Mouse (Mus musculus): ENCODE measurements around the gene Eef2k. TPM values are rescaled to one million over a fixed set of nuclear protein-coding genes. Genes with fewer than 3 reads are reported as not detected.

Eef2k gene
- polyA plus RNA-seq, 1 experiment: 21.9 TPM

DNA sequence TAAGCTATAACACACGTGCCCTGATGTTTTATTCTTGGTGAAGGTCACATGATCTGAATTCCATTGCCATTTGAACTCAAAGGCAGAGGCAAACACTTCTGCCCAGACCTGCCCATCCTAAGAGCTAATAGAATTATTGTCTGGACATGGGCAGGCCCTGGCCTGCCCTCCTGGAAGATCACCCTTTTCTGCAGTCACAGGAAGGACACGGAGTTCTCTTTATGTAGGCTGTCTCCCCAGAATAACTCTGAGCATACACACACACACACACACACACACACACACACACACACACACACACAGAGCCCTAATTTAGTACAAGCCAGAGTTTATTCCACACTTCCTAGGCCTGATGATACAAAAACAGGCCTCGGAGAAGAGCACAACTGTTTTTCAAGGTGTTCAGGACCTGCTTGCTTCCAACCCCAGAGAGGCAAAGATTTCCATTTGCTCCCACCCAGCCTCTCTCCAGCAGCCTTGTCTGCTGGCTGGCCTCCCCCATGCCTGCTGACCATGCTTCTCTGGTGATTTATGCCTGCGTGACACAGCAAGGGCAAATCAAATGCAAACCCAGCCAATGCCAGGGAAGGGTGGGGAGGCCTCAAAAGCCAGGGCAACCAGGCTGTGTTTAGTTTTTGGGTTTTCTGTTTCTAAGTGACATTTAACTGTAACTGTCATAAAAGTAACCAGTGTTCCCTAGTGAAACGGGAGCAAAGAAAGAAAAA, 4.0 kb upstream of the Eef2k start:
- no peak overlapping the region for H3ac ChIP-seq (ENCODE audit: control insufficient read depth, insufficient read length, low read depth)
- no peaks in the 10 kb centered on the region for H3K27me3 ChIP-seq (ENCODE audit: control insufficient read depth, insufficient read depth, insufficient read length)
- TF ChIP-seq MAX (IDR thresholded peaks at IDR 0.05): no peak
- no peak for TF ChIP-seq FOSL1 (IDR thresholded peaks at IDR 0.05; ENCODE audit: insufficient read depth, low read length, poor library complexity, severe bottlenecking)
- TF ChIP-seq CEBPB (IDR thresholded peaks at IDR 0.05; ENCODE audit: low read depth): no peak
- TF ChIP-seq MYOD1 (IDR thresholded peaks at IDR 0.05; ENCODE audit: control insufficient read depth, insufficient read length, low read depth): no peak
- no peak for TF ChIP-seq MYOG (IDR thresholded peaks at IDR 0.05; ENCODE audit: control insufficient read depth, extremely low read depth, insufficient read length)
- TF ChIP-seq USF1 (IDR thresholded peaks at IDR 0.05; ENCODE audit: low read depth): no peak
- TF ChIP-seq CTCF (IDR thresholded peaks at IDR 0.05; ENCODE audit: control insufficient read depth, insufficient read depth, insufficient read length): no peak
- no peaks in the 10 kb centered on the region for H3K36me3 ChIP-seq (ENCODE audit: control insufficient read depth, insufficient read depth)
- no peaks in the 10 kb centered on the region for H3K79me3 ChIP-seq (ENCODE audit: low read depth)
- peaks cover 2% of the 10 kb centered on the region for H3K79me2 ChIP-seq (ENCODE audit: control insufficient read depth, insufficient read depth)
- H3K4me3 ChIP-seq (ENCODE audit: insufficient read depth, poor library complexity, severe bottlenecking): no peak overlapping the region

DNA sequence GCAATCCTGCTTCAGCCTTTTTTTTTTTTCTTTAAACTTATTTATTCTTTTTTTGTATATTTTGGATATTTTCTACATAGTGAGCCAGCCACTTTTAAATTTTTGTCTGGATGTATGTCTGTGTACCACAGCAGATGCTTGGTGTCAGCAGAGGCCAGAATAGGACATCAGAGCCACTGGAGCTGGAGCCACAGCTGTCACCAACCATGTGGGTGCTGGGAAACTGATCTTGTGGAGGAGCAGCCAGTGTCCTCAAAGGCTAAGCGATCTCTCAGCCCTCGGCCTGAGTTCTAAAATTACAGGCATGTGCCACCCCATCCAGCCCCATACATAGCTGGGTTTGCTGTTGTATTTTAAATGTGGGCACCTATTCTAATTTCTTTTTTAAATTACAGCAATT, 2.8 kb upstream of the Eef2k start:
- Histone ChIP-seq H3K27me3 (ENCODE audit: control insufficient read depth, insufficient read depth, insufficient read length) (no peaks in the 10 kb centered on the region), H3K4me3 (ENCODE audit: insufficient read depth, poor library complexity, severe bottlenecking) (no peak overlapping the region), H3ac (ENCODE audit: control insufficient read depth, insufficient read length, low read depth) (no peak overlapping the region), H3K36me3 (ENCODE audit: control insufficient read depth, insufficient read depth) (no peaks in the 10 kb centered on the region), H3K79me2 (ENCODE audit: control insufficient read depth, insufficient read depth) (peaks cover 13% of the 10 kb centered on the region), H3K79me3 (ENCODE audit: low read depth) (peaks cover 2% of the 10 kb centered on the region)
- TF ChIP-seq CEBPB (IDR thresholded peaks at IDR 0.05; ENCODE audit: low read depth): no peak
- no peak for TF ChIP-seq MYOG (IDR thresholded peaks at IDR 0.05; ENCODE audit: control insufficient read depth, extremely low read depth, insufficient read length)
- TF ChIP-seq USF1 (IDR thresholded peaks at IDR 0.05; ENCODE audit: low read depth): no peak
- TF ChIP-seq CTCF (IDR thresholded peaks at IDR 0.05; ENCODE audit: control insufficient read depth, insufficient read depth, insufficient read length): no peak
- no peak for TF ChIP-seq FOSL1 (IDR thresholded peaks at IDR 0.05; ENCODE audit: insufficient read depth, low read length, poor library complexity, severe bottlenecking)
- TF ChIP-seq MYOD1 (IDR thresholded peaks at IDR 0.05; ENCODE audit: control insufficient read depth, insufficient read length, low read depth): no peak
- TF ChIP-seq MAX (IDR thresholded peaks at IDR 0.05): no peak

DNA sequence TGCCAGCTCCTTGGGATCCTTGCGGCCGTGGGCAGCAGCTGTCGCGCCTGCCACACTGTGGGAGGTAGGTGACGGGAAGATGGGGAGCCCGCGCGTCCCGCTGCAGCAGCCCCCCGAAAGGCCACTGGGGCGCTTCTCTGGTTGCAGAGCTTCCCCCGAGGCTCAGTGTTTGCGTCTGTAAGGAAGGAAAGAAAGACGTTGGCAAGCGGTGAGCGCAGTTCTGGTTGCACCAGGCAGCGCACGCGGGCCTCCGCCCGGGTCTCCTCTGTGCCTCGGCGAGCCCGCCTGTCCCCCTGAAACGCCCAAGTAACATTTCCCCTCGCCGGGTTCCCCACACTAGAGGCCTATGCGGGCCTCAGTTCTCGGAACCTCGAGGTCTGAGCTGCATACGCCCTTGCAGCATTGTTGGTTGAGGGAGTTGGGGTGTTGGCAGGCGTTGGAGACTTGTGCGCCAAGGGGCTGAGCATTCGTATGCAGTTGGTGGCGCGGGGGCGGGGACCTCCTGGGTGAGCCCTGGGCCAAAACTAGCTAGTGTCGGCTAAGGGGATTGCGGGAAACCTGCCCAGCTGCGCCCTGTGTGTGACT, 498 bp downstream of the Eef2k start:
- Histone ChIP-seq H3K4me3 (ENCODE audit: insufficient read depth, poor library complexity, severe bottlenecking) (peak overlapping the region; percentile 44), H3K79me2 (ENCODE audit: control insufficient read depth, insufficient read depth) (peaks cover 17% of the 10 kb centered on the region), H3K79me3 (ENCODE audit: low read depth) (peaks cover 2% of the 10 kb centered on the region), H3K36me3 (ENCODE audit: control insufficient read depth, insufficient read depth) (peaks cover 5% of the 10 kb centered on the region), H3K27me3 (ENCODE audit: control insufficient read depth, insufficient read depth, insufficient read length) (no peaks in the 10 kb centered on the region), H3ac (ENCODE audit: control insufficient read depth, insufficient read length, low read depth) (peak overlapping the region; percentile 62)
- TF ChIP-seq MAX (IDR thresholded peaks at IDR 0.05) (peak; percentile 28), MYOD1 (IDR thresholded peaks at IDR 0.05; ENCODE audit: control insufficient read depth, insufficient read length, low read depth) (no peak)

DNA sequence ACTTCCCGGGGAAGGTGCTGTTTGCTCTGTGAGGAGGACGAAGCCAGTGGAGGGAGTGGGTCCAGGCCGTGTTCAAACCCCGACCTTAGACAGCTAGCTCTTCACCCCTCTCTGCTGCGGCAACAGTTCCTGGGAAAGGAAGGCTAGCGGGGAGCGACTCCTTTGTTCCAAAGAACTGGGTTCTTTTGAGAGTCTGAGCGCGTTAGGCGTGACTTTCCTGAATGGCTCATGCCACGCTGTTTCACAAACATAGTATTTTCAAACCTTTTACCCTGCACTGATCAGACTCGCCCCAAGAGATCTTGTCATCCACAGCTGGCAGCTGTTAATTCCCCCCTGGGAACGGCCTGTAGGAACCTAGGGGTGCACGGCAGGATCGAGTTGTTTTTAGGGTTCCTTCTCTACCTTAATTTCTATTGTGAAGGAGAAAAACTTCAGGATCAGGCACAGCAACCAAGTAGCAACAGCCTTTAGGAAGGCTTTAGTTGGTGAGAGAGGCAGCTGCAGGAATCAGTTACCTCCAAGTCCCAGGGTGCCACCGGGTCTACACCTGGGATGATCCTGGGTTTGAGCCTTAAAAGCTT, 1.3 kb downstream of the Eef2k start:
- TF ChIP-seq CTCF (IDR thresholded peaks at IDR 0.05; ENCODE audit: control insufficient read depth, insufficient read depth, insufficient read length) (no peak), MAX (IDR thresholded peaks at IDR 0.05) (no peak), CEBPB (IDR thresholded peaks at IDR 0.05; ENCODE audit: low read depth) (no peak), USF1 (IDR thresholded peaks at IDR 0.05; ENCODE audit: low read depth) (no peak), MYOD1 (IDR thresholded peaks at IDR 0.05; ENCODE audit: control insufficient read depth, insufficient read length, low read depth) (no peak), FOSL1 (IDR thresholded peaks at IDR 0.05; ENCODE audit: insufficient read depth, low read length, poor library complexity, severe bottlenecking) (no peak), MYOG (IDR thresholded peaks at IDR 0.05; ENCODE audit: control insufficient read depth, extremely low read depth, insufficient read length) (no peak)
- H3K36me3 ChIP-seq (ENCODE audit: control insufficient read depth, insufficient read depth): peaks cover 5% of the 10 kb centered on the region
- H3K79me2 ChIP-seq (ENCODE audit: control insufficient read depth, insufficient read depth): peaks cover 17% of the 10 kb centered on the region
- H3ac ChIP-seq (ENCODE audit: control insufficient read depth, insufficient read length, low read depth): peak overlapping the region; percentile 62
- H3K4me3 ChIP-seq (ENCODE audit: insufficient read depth, poor library complexity, severe bottlenecking): peak overlapping the region; percentile 44
- no peaks in the 10 kb centered on the region for H3K27me3 ChIP-seq (ENCODE audit: control insufficient read depth, insufficient read depth, insufficient read length)
- peaks cover 2% of the 10 kb centered on the region for H3K79me3 ChIP-seq (ENCODE audit: low read depth)

DNA sequence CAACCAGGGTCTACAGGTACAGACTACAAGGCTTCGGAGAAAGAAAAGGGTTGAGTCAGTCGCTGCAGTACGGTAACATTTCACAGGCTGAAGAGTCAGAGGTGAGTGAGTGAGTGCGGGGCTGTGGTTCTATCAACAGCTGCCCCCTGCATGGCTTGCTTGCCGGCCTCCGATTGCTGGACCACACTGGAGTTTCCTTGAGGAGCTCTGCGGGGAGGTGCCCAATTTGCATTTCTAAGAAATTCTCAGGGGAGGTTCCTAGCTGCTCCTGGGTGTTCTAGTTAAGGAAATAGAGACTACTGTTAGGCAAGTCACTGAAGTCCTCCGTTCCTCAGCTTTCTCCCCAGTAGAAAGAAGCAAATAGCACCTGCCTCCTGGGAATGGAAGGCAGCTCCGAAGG, 2.1 kb downstream of the Eef2k start:
- H3K79me3 ChIP-seq (ENCODE audit: low read depth): peaks cover 2% of the 10 kb centered on the region
- TF ChIP-seq USF1 (IDR thresholded peaks at IDR 0.05; ENCODE audit: low read depth) (no peak), MYOD1 (IDR thresholded peaks at IDR 0.05; ENCODE audit: control insufficient read depth, insufficient read length, low read depth) (no peak), CTCF (IDR thresholded peaks at IDR 0.05; ENCODE audit: control insufficient read depth, insufficient read depth, insufficient read length) (no peak)
- H3K79me2 ChIP-seq (ENCODE audit: control insufficient read depth, insufficient read depth): peaks cover 17% of the 10 kb centered on the region
- no peak overlapping the region for H3K4me3 ChIP-seq (ENCODE audit: insufficient read depth, poor library complexity, severe bottlenecking)
- no peaks in the 10 kb centered on the region for H3K27me3 ChIP-seq (ENCODE audit: control insufficient read depth, insufficient read depth, insufficient read length)
- H3K36me3 ChIP-seq (ENCODE audit: control insufficient read depth, insufficient read depth): peaks cover 5% of the 10 kb centered on the region
- H3ac ChIP-seq (ENCODE audit: control insufficient read depth, insufficient read length, low read depth): no peak overlapping the region
